Mouse (Mus musculus) adrenal gland, postnatal 4 days (tissue): ENCODE data around the gene Ppara. TPM values are rescaled to one million over a fixed set of nuclear protein-coding genes. Genes with fewer than 3 reads are reported as not detected.

Source experiments
- DNase-seq, 2 experiments: peaks; one replicate each; pipeline ENCODE4 v3.0.0; 2021 to 2022; ENCODE audit warnings: low spot score in 2 of 2, mixed read lengths in 2 of 2
- total RNA-seq, 2 experiments: library from RNA; stranded (reverse); gene quantifications; 2 replicates each; pipeline ENCODE4 v1.2.3; 2021

Ppara gene
- total RNA-seq, 2 experiments from 2014 or later, result 17.2 to 29.4 TPM

DNA sequence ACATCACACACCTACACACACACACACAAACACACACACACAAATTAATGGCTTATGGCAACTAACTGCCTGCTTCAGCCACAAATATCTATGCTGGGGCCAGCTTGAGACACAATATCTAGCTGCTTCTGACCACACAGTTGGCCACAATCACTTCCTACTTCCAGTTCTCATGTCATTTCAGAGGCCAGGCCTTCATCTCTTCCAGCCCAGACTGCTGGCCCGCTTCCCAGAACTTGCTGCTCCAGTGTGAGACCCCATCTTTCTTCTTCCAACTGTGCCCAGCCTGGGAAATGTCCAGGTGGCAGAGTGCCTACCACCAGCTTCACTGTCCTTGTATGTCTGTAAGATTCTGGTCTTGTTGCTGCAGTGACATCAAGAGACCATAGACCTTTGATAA lies 58.0 kb downstream of the Ppara start:
- DNase-seq, result no peak

DNA sequence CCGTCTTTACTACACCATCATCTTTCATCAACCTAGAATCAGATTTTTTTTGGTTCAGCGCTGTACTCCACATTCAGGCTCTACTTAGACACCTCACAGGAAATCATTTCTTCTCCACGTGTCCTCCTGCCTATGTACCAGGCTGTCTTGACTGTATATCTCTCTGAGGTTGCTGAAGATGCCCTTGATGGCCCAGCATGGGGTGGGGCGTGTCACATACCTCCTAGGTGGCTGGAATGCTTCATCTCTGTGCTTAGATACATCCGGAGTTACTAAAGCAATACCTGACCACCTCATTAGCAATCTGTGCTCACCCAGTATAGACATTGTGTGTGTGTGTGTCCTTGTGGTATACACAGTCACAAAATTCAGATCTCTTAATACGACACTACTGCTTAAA lies 60.7 kb downstream of the Ppara start:
- DNase-seq, result no peak

DNA sequence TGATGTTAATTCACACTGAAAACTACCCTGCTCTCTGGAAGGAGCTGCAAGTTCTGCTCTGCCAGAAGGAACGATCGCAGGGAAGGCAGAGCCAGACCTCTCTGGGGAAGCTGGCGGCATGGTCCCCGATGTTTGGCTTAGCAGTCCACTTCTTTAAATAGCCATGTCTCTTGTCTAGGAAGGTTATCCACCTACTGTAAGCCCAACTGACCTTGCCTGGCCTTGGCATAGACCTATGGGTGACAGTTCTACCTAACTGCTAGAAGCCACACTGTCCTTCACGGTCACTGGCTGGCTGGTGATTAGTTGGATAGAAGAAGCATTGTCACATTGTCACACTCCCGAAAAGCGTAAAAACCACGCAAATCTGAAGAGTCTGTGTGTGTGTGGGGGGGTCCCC lies 63.9 kb downstream of the Ppara start:
- DNase-seq, result no peak

DNA sequence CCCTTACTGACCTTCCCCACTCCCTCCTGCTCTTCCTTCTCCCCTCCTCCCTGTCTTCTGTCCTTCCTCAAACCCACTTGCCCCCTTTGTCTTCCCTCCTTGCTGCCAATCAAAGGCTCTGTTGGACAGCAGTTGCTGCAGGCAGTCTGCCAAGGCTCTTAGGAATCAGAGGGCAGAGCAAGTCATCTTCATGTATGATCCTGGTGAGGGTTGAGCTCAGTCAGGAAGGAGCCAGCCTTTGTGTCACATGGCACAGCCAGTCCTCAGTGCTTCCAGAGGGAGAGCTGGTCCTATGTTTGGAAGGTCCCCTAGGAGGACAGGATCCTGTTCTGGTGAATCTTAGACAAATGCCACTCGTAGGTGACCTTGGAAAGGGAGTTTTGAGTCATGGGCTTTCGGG lies 68.1 kb downstream of the Ppara start:
- no peak for DNase-seq

DNA sequence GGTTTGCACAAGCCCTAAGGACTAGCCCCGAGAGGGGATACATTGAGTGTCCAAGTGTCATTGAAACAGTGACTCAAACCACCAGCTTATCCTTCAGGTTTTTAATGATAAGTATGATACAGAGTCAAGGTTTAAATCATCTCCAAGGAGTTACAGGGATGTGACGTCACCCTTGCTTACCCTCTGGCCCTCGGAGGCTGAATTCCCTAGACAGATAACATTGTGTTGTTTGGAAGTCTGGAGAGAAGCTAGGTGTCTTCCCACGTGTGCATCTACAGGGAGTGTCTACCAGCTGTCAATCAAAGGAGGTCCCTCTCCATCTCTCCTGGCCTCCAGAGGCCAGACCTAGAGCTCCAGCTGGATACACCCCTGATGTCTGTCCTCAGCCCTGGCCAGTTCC lies 72.1 kb downstream of the Ppara start:
- no peak for DNase-seq

DNA sequence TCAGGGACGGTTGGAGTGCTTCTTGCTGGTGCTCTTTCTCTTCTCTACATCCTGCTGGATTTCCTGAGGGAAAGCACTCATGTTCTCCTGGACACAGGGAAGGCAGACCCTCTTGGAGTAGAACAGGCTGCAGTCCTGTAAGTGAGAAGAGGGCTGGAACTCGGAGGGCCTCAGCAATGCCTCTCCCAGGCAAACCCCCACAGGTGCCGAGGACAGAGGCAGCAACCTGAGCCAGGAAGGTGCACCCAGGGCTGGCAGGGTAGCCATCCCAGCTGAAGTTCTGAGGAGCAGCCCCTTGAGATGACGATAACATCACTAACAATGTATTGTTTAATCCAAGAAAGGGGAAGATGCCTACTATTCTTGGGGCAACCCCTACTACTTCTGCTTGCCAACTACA lies 72.6 kb downstream of the Ppara start:
- DNase-seq, result no peak

DNA sequence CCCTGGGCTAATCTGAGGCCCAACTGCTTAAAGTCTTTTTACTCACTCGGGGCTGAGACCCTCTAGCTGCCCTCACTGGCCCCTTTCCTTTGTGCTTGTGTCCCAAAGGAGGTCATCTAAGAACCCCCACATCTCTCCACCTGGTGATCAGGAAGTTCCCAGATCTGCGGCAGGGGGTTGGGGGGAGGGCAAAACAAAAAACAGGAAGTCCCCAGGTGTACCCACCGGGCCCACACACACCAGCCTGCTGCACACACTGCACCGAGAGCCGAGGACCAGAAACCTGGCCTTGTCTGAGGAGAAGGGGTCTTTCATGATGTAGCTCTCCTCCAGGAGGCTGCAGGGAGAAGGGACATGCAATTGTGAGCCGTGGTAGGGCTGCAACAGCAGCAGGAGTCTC lies 73.2 kb downstream of the Ppara start:
- no peak for DNase-seq

DNA sequence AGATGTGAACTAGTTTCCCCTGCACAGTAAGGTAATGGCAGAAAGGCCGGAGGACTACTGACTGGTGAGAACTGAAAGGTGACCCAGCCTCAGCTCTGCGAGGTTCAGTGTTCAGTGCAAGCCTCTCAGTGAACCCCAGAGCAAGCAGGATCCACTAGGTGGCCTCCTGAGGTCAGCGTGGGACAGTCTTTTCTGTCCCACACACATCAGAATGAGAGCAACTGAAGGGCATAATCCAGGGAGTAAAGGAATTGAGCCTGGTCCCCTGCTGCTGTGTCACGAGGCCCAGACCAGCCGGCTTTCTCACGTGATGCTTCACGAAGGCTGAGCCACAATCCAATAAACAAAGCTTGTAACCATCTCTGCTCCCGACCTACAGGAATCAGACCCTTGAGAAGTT lies 73.7 kb downstream of the Ppara start:
- no peak for DNase-seq

DNA sequence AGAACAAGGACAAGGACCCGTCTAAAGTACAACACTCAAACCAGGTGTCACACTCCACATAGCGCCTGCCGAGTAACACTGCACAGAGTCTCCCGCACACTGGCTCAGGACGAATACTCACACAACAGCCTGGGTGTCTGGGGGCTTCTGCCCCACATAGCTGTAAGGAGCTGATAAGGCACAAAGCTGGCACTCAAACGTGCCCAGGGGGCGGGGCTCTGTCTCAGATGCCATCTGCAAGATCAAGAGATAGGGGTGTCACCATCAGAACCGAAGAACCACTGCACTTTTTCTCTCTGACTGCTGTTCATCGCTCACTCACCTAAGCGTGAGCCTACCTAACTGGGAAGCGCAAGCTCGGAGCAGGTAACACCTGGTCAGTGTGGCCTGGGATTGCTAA lies 74.3 kb downstream of the Ppara start:
- no peak for DNase-seq

DNA sequence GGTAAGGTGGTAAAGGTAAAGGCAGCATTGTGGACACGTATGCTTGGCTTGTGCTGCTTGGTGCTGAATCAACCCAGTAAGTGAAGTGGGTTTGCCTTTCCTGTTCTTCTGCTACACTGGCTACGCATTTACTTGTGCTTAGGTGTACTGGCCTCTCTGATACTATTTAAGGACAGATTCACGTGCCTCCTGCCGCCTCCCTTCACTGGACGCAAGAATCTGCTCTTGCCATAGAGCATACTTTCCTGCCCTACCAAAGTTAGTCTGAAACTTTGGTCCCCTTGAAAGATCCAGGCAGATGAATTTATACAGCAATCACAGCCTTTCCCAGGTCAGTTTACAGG lies 75.7 kb downstream of the Ppara start:
- DNase-seq, result no peak

DNA sequence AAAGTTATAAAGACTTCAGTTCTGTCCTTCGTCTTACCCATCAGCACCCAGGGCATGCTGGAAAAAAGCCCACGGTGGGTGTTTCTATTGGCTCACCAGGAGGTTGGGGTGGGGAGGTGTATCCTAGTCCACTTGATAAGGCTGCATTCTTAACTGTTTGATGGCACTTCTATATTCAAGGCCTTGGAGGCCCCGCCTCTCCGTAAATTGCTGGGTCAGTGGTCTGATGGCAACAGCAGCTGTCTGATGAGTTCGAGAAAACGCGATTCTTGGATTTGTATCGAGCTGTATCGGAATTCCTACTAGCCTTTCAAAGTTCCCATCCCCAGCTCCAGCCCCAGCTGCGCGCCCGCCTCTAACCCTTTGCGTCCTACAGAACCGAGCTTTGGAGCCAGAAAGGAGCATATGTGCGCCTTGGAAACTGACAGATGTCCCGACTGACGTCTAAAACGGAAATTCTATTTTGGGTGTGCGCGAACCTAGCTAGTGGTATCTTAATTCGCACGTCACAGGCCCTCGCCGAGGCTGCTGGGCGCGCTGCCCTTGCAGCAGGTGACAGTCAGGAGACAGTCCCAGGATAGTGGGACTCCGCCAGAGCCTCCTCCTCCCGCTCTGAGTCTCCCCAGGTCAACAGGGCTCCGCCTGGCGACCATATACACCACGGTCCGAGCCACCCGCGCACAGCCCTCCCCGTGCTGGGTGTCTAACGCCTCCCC lies 76.2 kb downstream of the Ppara start:
- peak in 1 of 2 experiments; percentile 23 for DNase-seq

DNA sequence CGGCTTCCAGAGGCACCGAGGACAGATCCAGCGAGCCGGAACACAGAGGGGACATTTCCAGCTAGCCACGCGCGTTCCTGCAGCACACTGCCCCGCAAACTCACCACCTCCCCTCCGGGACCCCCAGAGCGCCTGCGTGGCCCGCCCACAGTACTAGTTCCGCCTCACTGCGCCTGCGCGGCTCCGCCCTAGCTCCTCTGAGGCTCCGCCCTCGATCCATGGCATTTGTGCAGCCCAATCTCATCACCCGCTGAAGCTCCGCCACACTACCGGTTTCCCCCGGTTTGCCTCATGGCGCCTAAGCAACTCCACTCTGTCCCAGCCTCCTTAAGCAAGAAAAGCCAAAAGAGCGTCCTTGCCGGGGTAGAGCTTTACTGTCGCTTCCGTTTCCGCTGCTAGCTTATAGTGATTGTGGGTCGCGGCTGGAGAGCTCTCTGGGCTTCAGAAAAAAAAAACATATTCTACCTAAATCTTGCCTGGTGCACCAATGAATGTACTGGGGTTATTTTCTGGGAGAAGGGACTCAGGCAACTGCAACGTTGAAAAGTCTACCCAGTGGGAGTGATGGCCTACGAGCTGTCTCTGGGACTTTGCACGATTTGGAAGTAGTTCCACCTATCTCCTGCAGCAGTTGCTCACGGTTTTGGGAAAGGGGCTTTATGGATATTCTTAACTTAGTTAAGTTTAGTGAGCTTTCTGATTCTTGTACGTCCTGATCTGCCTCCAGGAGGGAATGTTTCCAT lies 76.9 kb downstream of the Ppara start, which contains the start of gene Cdpf1:
Gene Cdpf1, minus strand, starts transcription at position 163 of the 743 bp plus-strand sequence.
- DNase-seq, result peak; percentile 98

DNA sequence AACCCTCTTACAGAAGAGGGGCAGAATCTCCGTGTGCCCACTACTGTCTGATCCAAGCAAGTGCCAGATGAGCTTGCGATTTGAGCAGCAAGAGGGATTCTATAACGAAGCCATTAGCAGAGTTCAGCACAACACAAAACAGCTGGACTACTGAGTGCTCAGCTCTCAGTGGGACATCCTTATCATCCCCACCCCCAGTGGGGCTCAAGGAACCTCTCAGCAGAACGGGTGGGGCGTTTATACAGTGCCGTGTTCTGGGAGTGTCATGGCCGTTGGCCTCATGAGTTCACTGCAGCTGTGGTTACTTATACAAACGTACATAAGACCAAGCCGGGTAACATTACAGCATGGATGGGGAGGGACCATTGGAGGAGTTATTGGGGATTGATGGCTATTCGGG lies 78.6 kb downstream of the Ppara start:
- DNase-seq, result no peak

DNA sequence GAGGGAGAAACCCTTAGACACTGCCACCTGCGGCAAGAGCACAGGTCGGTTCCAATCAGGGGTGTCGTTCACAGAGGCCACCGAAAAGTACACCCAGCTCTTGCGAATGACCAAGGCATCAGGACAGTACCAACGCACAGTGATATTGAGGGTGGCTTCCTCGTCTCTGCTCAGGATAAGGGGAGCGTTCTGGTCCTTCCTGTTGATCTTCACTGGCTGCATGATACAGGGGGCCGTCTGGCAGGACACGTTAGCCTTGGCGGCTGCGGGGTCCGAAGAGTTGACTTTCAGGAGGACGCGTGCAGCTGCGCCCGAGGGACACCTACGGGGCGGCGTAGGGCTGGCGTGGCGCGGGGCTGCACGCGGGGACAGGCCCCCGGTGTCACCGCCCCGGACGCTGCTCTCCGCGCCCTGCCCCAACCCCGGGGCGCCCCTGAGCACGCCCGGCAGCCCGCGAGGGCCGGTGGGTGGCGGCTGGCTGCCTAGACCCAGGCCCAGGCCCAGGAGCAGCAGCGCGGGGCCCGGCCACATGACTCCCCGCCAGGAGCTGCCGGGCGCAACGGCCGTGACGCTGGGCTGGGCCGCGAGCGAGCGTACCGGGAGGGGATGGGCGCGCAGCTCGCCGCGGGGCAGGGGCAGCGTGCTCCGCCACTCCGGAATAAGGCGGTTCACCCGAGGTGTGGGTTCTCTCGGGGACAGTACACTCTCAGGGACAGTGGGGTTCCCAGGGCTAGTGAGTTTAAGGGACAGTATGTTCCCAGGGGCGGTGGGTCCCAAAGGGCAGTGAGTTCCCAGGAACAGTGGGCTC lies 86.6 kb downstream of the Ppara start, which contains the start of gene Pkdrej:
Gene Pkdrej, minus strand, starts transcription at position 532 of the 808 bp plus-strand sequence.
- no peak for DNase-seq

DNA sequence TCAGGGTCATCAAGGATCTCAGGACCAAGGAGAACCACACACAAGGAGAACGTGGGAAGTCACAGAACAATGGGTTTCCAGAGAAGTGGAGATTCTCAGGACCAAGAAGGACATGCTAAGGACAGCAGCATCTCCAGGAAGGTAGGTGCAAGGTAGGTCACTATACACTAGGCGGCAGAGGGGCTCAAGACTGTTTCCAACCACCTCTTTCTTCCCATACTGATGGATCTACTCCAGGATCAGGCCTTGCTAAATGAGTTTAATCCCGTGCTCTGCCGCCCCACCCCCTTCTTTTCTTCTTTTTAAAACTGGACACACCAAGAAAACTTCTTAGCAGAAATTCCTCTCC lies 87.2 kb downstream of the Ppara start:
- DNase-seq, result no peak

DNA sequence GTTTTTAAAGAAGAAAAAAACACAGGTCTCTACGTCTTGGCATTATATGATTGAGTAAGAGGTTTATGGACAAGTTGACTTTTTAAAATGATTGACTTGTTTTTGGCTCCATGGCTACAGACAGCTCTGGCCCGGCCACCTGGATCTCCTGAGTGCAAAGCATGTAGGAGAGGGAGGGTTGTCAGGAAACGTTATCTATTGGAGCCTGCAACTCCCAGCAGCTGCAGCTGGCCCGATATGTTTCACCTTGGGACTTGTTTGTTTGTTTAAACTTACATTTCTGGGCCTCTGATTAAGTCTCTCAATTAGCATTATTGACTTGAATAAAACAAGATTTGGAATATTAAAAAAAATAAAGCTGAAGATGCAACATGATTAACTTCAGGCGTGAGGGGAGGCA lies 91.9 kb downstream of the Ppara start:
- DNase-seq, result no peak

DNA sequence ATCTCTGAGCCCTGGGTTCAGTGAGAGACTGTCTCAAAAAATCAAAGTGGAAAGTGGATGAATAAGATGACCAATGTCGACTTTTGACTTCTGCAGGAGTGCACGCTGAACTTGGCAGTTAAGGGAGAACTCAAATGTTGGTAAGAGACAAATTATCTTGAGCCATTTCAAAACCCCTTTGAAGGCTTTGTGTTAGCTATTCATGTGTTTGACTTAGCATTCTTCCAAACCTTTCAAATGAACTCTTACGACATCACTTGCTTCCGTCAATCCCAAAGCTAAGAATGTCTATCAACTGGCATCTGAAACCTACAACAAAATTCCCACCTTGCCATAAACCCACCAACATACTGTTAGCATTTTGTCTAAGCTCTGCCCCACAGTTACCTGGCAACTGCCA lies 93.3 kb downstream of the Ppara start:
- DNase-seq, result no peak

DNA sequence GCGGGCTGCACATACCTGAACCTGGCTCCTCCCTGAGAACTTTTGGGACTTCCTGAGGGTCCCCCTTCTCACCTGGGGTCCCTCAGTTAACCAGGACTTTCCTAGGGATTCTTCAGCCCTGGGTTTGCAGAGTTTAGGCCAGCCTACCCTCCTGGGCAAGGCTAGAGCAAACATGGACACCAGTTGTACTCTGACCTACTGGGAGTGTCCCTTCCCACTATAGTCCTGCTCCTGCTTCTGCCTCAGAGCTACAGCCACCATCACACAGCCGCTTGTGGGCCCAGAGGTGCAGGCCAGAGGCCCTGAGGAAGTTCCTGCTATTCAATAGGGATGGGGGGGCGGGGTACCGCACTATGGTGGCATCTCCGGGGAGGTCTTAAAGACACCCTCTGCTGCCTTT lies 94.7 kb downstream of the Ppara start:
- DNase-seq, result no peak

DNA sequence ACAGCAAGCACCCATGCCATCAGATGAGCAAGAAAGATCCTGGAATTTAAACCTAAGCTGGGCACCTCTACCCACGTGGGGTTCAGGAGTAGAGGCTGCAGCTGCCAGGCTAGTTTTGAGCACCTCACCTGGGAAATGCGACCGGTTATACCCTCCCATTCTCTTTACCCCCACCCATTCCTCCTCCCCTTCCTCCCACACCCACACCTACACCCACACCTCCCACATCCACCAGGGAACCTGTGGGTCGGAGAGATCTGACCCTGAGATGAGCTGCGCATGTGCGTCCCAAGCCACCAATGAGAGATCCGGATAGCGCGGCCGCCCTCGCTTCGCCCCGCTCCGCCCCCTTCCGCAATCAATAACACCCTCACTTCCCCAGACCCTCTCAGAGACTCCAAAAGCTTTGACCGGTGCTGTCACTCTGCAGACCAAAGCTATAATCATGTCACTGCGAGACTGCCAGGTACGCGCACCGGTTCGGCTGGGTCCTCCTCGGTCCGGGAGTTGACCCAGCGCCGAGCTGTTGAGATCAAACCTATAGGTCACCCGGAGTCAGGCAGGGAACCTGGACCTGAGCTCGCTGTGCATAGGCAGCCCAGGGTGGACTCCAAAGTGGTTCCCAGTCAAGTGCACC lies 97.3 kb downstream of the Ppara start, which contains the start of gene Ttc38:
Gene Ttc38, plus strand, starts transcription at position 353 of the 637 bp plus-strand sequence.
- DNase-seq, result peak; percentile 58 to 72

DNA sequence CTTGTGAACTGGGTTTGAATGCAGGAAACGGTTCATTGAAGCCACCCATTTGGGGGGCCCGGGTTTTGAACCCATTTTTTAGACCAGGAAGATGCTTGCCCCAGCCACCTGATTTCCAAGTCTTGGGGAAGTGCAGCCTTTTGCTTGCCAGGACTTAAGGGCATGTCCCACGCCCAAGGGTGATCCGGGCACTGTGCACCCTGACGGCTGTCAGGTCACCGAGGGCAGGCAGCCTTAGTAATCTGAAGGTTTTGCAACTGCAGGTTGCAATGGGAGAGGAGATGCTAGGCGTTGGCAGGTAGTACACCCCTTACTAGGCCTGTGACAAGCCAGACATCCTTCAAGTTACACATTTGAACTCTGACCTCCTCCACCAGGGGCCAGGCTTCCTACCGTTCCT lies 97.8 kb downstream of the Ppara start:
- no peak for DNase-seq

DNA sequence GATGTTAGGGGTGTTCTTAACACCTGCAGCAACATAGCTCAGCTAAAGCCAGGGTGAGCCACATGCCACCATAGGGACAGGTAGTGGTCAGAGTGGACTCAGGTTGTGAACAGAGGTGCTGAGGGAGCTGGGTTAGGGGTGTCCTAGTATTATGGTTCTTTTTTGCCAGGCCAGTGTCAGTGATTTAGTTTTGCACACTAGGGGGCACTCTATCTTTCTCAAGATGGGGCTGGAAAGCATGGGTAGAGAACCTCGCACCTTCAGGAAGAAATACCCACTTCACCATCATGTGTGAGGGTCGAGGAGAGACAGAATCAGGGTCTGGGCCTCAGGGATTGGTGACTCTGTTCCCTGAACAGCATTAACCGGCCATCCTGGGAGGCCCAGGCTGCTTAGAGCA lies 100.6 kb downstream of the Ppara start:
- no peak for DNase-seq

DNA sequence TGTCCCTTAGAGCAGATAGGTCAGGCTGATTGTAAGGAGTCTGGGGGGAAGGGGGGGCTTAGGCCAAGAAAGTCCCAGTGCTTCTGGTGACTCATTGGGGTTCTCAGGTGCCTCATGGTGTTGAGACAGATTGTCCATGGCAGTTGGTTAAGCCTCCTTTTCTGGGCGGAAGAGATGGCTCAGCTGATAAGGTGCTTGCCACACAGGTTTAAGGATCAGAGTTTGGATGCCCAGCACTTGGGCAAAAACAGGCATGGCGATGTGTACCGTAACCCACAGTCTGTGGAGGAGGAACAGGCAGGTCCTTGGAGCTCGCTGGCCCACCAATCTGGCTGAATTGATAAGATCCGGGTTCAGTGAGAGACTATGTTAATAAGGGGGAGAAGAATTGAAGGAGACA lies 102.1 kb downstream of the Ppara start:
- DNase-seq, result no peak
